Mouse (Mus musculus) heart, adult 18-20 months (tissue): ENCODE results near the gene Smg6. TPM values are rescaled to one million over a fixed set of nuclear protein-coding genes. Genes with fewer than 3 reads are reported as not detected.
"Not testable (repeated sequence)": the region's sequence is repeated elsewhere in the genome, so short reads cannot be mapped to it uniquely, and the experiment has no call there.

ENCODE experiments used
- DNase-seq, 2 experiments: peaks; one replicate each; pipeline ENCODE4 v3.0.0; 2021 to 2022; ENCODE audit warnings: mixed read lengths in 1 of 2
- total RNA-seq, 2 experiments: library from RNA; stranded (reverse); gene quantifications; 2 replicates each; pipeline ENCODE4 v1.2.3; 2021

Smg6 gene
- total RNA-seq, 2 experiments from 2014 or later, result 17.1 to 20.5 TPM

DNA sequence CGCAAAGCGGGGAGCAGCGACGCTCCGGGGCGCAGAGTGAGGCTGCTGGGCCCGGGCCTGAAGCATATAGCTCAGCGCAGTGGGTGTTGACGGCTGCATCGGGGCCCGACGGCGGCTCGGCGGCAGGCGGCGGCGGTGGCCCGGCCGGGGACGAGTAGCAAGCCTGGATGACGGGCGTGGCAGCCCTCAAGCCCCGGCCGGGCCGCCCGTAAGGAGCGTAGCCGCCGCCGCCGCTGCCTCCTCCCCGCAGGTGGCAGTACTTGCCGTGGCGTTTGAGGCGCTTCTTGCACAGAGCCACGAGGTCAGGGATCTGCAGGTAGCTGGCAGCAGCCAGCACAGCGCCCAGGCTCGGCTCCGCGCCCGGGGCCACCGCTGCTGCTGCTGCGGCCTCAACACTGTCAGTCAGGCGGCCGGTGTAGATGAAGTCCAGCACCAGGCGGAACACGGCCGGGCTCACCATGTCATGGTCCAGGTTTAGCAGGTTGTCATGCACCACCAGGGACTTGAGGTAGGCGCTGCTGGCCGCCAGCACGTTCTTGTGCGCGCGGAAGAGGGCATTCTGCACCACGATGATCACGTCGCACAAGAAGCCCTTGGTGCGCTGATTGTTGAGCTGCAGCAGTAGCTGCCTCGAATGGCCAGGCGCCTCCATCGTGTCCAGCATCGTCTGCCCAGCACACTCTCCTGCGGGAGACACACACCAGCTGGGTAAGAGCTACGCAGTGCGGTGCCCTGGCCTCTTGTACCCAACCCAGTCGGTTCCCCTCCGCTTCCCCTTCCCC lies 241.4 kb downstream of the Smg6 start:
- DNase-seq, result peak; percentile 62 to 75

DNA sequence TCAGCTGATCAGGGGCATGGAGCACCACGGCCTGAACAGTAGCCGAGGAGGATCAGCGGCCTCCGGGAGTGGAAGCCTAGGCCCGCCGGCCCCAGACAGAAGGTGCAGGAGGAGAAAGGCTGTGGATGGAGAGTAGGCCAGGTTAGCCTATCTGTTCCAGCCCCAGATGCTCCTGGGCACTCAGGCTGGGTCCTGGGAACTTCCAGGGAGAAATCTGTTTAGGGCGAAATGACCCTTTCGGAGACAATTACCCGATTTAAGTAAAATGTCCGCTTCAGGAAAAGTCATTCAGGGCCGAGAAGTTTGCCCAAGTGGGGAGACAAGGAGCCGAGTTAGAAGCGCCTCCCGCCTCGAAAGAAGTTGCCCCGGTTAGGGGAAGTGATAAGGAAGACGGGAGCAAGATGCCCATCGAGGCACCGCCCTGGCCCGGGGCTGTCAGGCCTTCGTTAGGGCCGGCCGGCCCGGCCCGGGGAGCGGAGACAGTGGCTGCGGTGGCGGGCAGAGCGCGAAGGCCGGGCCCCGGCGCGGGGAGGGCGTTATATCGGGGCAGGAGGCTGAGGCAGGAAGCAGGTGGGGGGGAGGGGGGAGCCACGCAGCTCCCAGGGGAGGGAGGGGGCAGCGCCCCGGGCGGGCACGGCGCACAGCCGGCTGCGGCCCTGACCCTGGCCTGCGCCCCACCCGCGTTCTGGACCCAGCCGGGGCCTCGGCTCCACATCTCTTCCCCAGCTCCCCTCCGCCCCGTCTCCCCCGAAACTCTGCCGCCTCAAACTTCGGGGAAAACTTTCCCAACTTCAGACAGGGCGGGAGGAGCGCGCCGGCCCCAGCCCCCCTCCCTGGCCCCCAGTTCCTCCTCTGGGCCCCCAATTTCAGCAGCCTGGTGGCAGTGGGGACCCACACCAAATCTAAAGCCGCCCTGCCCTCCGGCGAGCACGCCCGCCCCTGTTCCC lies 242.3 kb downstream of the Smg6 start:
- peak; percentile 74 to 75 for DNase-seq

DNA sequence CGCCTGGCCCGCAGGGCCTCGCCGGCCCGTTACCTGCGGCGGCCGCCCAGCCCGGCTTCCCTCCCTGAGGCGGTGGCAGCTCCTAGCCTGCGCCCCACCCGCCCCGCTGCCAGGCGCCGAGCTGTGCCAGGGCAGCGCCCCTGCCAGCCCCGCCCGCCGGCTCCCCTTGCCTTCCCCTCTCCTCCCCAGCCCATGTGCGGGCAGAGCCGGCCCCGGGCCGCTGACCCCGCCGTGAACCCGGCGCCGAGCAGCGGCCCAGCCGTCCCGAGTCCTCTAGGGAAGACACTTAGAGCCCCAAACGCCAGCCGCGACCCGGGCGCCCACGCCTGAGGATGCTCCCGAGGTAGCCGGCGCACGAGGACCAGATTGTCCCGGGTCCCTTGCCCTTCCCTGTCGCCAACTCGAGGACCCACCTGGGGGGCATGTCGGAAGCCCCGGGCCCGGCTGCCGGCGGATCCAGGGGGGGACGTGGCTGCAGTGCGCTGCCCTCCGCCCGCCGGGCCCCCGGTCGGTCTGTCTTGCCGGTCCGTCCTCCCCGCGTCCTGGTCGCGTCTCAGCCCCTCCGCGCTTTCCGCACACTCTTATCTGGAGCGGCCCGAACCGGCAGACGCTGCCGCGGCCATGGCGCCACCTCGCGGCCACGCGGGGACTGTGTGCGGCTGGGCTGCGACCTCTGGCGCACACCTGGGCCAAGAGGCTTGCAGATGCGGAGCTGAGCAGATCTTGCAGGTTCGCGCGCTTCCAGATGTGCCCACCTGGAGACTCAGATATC lies 243.2 kb downstream of the Smg6 start:
- DNase-seq, result peak; percentile 90 to 93

DNA sequence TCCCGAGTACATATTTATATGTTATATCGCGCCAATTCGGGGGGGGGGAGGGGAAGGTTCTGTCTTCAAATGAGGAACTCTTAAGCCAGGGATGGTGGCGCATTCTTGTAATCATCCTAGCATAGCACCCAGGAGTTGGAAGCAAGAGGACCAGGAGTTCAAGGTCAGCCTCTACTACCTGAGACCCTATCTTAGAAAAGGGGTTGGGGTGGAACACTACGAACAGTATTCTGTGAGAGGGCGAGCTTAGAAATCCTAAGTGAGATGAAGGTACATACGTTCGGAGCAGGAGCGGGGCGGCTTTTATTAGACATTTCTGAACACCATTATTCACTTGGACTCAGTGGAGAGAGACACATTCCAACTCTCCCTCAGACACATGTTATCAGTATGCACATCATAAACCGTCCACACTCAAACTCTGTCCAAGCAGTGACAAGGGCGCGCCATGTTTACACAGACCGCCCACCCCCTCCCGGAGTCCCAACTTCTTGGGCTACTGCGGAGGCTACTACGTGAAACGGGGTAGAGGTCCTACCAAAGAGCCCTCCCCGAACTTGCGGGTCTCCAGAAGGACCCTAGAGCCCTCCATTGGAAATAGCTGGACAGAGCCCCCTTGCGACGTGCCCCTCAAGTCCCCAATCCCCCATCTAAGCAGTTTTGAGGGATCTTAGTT lies 243.9 kb downstream of the Smg6 start, which contains the start of gene Hic1:
Gene Hic1, minus strand, starts transcription at position 115 of the 676 bp plus-strand sequence.
- DNase-seq, result peak in 1 of 2 experiments; percentile 55

DNA sequence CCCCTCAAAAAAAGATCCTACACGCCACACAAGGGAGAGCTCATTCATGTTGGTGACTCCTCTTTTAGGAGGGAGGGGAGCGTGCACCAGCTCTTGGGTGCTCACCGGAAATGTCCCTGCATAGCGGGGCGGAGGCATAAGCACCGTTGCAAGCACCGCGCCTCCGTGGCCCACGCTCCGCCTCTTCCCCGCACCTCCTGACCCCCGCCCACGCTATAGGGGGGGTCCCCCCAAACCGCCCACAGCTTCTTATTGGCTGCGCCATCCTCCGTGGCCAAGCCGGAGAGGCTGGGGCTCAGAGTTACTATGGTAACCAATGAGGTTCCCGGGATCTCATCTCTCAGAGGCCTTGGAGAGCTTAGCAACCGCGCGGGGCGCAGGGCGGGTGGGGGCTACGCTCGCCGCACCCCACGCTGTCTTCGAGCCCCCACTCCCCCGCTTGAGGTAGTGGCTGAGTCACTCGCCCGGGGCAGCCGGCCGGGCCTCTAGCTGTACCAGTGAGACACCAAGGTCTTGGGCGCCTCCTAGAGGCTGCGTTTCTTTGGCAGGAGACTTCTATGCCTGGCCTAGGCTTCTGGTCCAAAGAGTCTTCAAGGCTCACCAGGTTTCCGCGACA lies 244.6 kb downstream of the Smg6 start:
- DNase-seq, result peak; percentile 95 to 98

DNA sequence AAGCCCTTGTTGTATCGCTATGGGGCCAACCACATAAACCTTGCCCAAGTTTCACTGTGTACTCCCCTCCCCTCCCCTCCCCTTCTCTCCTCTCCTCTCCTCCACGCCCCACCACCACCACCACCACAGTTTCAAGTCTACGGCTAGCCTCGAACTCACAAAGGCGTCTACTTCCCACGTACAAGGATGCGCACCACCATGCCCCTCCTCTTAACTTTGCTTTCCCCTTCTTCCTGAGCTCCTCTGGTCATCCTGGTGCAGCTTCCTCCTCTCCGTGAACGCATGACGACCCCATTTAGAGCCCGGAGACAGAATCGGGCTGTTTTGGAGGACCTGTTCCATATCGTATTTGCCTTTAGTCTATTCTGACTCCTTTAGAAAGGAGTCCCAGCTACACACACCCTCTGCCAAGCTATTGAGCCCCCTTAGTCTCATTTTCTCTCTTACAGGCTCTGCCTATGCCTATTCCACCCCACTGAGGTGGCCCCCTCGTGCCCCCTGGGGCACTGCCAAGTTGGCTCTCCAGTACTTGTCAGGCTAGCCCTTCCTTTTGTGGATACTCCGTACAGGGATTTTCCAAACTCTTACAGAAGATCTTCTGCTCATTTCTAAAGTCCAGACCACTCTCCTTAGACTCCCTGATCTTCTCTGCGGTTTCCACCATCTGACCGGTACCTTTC lies 245.7 kb downstream of the Smg6 start:
- peak in 1 of 2 experiments; percentile 31 for DNase-seq

DNA sequence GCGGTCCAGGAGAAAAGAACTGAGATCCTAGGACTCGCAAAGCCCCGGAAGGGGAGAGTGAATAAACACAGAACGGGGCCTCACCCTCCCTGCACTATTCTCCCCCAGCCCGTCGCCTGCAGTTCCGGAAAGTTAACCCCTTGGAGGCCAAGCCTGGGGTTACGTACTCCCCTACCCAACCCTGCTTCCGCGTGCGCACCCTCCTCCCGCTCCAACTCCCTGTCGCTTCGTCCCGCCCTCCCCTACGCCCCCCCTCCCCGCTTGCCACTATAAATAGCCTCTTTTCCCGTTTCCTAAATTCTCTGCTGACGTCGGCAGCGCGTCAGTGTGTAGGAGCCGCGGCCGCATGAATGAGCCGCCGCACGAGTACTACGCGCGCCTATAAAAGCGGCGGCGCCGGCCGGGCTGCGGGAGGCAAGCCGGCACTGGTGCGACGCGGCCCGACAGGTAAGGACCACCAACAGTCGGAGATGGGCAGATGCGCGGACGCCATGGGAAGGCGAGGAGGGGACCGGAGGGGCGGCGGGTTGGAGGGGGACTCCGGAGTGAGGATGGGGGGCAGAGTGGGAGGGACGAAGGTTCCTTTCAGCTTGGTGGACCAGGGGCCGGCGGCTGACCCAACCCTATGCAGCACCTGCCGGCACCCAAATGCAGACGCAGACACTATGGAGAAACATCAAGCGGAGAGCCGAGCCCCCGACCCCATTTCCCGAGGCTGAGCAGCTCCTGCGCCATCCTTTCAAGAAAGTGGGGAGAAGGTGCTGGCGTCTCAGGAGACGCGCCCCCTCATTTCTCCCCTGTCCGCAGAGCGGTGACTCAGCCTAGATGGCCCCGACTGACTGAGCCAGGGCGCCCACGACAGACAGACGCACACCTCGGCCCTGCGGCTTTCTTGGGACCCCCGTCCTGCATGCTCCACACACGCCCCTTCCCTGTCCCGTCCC lies 246.8 kb downstream of the Smg6 start:
- peak; percentile 26 to 43 for DNase-seq

DNA sequence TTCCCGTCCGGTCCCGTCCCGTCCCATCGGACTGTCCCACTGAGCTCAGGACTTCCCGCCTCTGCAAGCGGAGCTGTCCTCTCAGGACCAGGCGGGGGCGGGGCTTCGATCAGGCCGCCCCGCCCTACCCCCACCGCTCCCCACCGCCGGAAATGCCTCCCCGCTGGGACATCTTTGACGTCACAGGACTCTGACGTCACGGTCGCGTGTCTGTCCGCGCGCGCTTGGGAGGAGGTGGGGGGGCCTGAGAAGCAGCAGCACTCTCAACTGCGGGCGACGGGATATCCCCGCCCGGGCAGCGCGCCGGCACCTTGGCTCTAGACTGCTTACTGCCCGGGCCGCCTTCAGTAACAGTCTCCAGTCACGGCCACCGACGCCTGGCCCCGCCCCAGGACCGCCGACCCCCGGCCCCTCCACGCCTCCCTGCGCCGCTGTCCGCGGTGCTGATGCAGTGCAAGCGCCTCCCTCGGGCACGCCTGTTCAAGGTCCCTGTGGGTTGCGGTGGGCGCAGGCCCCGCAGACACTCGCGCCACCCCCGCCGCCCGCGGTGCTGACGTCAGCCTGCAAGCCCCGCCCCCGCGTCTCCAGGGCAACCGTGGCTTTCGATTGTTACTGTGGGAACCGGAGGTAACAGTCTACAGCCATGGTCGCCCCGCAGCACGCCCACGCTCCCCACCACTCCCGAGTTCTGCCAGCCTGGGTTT lies 247.6 kb downstream of the Smg6 start:
- DNase-seq, result peak; percentile 81 to 87

DNA sequence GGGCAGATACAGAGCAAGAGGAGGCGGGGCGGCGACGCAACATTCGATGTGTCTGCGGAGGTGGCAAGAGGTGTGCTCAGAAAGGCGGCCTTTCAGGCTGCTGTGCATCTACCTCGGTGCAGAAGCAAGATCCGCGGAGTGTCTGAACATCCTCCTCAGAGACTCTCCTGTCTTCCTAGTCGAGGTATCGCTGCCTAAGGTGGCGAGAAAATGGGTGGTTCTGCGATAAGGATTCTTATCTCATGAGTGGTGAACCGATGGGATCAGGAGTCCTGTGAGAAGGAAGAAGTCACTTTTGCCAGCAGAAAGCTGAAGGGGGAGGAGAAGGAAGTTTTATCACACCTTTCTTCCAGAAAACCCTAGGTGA lies 248.2 kb downstream of the Smg6 start:
- DNase-seq, result no peak

DNA sequence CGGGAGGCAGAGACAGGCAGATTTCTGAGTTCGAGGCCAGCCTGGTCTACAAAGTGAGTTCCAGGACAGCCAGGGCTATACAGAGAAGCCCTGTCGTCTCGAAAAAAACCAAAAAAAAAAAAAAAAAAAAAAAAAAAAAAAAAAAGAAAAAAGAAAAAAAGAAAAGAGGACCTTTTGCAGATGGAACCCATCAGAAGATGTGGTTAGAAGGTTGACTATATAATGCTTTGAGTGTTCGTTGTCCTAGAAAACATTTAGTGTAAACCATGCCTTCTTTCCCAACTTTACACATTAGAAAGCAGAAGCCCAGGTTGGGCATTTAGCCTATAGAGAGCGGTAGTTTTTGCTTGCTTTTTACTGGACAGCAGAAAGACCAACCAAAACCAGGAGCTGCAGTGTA lies 249.0 kb downstream of the Smg6 start:
- not testable (repeated sequence) for DNase-seq

DNA sequence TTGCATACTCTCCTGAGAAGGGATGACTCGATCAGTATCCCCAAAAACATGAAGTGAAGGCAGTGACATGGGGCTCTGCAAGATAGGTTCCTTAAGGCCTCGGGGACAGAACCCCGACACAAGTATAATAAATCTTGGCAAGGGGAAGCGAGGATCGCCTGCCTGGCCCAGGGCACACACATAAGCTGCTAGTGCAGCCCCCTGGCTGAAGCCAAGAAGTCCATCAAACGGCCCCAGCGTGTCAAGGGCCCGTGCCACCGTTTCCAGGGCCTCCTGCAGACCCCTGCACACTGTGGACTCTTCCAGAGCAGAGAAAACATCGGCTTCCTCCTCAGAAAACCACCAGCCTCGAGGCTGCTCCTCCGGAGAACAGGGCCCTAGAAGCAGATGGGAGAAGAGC lies 252.4 kb downstream of the Smg6 start:
- DNase-seq, result peak in 1 of 2 experiments; percentile 7

DNA sequence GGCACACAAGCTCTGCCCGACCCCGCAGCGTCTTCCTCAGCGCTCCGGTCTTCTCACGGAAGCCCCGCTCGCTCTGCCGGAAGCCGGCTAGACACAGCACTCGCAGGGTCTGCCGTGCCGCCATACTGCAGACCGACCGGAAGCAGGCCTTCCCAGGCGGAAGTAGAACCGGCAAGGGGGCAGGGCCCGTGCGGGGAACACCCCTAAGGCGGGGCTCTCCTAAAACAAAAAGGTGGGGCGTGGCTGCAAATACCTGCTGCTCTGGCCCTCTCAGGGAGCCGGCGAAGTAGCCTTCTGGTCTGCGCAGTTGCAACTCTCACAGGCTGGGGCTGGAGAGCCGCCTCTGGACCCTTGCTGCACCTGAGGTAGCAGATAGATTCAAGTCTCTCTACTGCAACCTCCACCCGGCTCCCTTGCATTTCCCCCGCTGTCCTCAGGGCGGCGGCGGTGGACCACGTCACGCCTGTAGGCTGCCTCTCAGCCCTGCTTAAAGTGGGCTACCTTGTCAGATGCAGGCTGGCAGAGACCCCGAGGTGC lies 253.1 kb downstream of the Smg6 start, which contains the start of gene Ovca2:
Gene Ovca2, minus strand, starts transcription at position 164 of the 537 bp plus-strand sequence.
- peak; percentile 91 to 92 for DNase-seq

DNA sequence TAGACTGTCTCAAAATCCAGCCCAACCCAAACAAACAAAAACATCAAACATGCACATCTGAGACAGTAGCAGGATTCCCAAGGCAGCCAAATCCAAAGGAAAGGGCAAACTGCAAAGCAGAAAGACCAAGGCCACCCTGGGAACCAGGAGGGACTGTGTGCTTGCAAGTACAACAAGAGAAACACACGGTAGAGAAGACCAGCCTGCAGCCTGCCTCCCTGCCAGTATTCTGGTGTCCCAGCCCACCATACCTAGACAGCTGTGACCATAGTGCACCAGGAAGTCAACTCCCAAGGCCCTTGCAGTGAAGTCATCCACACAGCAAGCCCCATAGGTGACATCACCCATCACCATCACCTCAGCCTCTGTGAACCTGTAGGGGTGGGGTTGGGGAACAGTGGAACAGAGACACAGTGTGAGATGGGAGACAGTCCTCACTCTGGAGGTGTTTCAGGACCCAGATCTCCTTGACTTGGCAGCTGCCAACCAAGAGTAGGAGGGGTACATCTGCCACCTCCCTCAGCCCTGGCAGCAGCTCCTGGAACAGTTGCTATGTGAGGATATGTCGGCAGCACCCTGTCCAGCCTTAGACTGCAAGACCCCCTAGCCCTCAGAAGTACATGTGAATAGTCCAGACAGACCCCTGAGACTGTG lies 258.4 kb downstream of the Smg6 start:
- DNase-seq, result no peak

DNA sequence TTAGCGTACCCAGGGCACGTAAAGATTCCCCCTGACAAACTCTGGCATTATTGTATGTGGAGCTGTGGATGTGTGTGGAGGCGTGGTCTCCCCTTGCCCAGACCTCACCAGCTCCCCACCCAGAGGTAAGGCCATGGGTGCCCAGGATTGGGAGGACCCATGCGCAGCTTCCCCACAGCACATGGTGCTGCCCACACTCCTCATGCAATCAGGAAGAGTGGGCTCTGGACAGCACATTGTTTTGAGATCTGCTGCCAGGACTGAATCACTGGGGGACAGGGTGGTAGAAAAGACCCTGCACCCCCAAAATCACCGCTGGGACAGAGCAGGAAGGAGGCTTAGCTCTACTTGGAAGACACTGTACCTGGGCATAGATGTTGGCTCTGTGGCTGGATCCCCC lies 258.9 kb downstream of the Smg6 start:
- DNase-seq, result no peak

DNA sequence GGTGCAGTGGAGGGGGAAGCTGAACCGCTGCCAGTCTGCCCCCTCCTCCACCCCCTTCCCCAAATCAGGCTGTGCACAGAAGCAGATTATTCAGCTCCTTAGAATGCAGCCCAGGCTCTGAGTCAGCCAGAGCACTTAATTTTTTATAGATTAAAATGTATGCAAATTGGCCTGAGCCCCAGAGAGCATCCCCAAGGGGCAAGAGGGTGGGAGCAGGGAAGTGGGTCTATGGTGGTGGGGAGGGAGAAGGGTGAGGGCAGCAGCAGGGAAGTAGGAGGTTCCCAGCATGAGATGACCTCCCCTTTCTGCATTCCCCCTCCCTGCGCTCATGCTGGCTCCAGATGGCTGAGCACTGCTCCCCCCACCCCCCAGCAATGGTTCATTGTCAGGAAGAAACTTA lies 259.4 kb downstream of the Smg6 start:
- no peak for DNase-seq

DNA sequence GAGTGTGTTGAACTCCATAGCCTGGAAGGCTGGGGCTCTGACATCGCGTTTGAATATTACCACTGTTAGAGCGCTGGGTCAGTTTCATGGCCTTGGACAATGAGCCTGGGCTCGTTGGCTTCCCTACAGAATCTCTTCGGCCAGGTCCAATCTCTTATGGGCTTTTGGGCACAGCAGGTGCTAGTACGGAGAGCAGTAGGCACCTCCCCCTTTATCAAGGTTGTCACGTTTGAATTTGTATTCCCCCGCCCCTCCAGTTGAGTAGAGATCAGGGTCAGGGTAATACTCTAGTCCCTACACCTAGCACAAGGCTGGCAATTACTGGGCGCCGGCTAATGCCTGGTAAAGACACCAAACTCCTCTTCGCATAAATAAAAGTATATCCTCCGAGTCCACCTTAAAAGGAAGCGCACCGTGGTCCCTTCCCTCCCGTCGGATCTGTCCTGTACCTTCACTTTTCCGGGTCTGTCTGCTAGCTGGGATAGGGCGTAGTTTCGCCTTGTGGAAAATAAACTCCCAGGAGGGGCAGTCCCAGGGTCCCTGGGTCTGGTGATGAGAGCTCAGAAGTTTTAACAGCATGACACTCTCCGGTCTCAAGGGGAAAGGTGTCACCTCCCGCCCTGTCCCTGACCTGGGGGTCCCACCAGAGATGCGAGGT lies 264.2 kb downstream of the Smg6 start:
- DNase-seq, result no peak

DNA sequence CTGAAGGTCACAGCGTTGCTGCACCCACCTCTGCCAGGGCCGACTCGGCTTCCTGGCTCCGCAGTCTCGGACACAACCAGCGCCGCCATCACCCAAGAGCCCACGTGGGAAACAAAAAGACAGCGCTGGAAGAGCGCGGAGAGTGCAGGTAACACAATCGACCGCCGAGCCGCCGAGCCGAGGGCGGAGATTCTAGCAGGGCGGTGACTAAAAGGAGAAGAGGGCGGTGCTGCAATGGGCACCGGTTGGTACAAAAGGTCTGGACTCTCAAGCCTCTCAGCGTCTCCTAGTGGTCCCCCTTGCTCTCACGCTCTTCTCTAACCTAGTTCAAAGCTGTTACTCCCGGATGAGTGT lies 264.7 kb downstream of the Smg6 start:
- peak; percentile 86 to 88 for DNase-seq
